Mouse (Mus musculus): ENCODE measurements around the gene Syt1. TPM values are rescaled to one million over a fixed set of nuclear protein-coding genes. Genes with fewer than 3 reads are reported as not detected.
A peak's percentile ranks its signal among the peaks of the same experiment; 100 is the strongest.

Syt1 gene
- polyA plus RNA-seq, 1 experiment from 2014 or later = 0.33 TPM

DNA sequence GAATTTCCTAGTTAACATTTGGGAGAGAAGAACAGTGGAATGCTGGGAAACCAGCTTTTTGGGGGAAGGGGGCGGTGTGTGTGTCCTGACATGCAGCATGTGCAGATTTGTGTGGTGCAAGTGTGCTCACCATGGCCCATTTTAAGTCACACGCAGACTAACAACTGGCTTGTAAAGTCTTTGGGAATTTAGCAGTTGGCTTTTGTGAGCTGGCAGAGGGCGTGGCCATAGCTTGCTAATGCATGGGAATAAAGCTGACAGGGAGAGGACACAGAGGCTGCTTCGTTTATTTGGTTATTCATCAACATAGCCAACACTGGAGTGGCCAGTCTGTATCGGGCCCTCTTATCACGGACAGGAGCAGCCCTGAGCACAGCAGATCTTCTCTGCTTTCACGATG lies 505.9 kb downstream of the Syt1 start:
- no peaks in the 10 kb centered on the region for H3K4me1 ChIP-seq (replicated peaks; ENCODE audit: insufficient read depth, low read length)
- ATAC-seq (replicated peaks; ENCODE audit: low FRiP score, low read depth) (peak; percentile 87), DNase-seq (ENCODE audit: low spot score) (no peak)
- no peaks in the 10 kb centered on the region for H3K36me3 ChIP-seq (ENCODE audit: insufficient read depth, low read length)
- H3K27ac ChIP-seq = peak overlapping the region; percentile 50; the same call in 1 of the 2 replicates
- WGBS = 56% methylated on average over 7 of the region's 7 CpGs
- H3K9ac ChIP-seq (ENCODE audit: low read depth, low read length) = no peak overlapping the region
- peak overlapping the region; percentile 5; the same call in 1 of the 2 replicates for H3K4me3 ChIP-seq (replicated peaks; ENCODE audit: low read depth, low read length)
- peak overlapping the region; percentile 42 for H3K4me2 ChIP-seq (ENCODE audit: low read length)
- H3K9me3 ChIP-seq (replicated peaks; ENCODE audit: low read length) = no peaks in the 10 kb centered on the region
- no peak for TF ChIP-seq CTCF (IDR thresholded peaks at IDR 0.05; ENCODE audit: low read depth)
- no peaks in the 10 kb centered on the region for H3K27me3 ChIP-seq (ENCODE audit: insufficient read depth, low read length)

- H3K4me3 ChIP-seq (replicated peaks; ENCODE audit: low read depth, low read length) = peak overlapping the region; percentile 5; the same call in 1 of the 2 replicates
- DNase-seq (ENCODE audit: low spot score) (no peak), ATAC-seq (replicated peaks; ENCODE audit: low FRiP score, low read depth) (peak; percentile 72)
- H3K27ac ChIP-seq = peak overlapping the region; percentile 9; the same call in 1 of the 2 replicates
- H3K4me2 ChIP-seq (ENCODE audit: low read length) = peak overlapping the region; percentile 42
- H3K36me3 ChIP-seq (ENCODE audit: insufficient read depth, low read length) = no peaks in the 10 kb centered on the region
- H3K27me3 ChIP-seq (ENCODE audit: insufficient read depth, low read length) = no peaks in the 10 kb centered on the region
- H3K4me1 ChIP-seq (replicated peaks; ENCODE audit: insufficient read depth, low read length) = no peaks in the 10 kb centered on the region
- H3K9ac ChIP-seq (ENCODE audit: low read depth, low read length) = no peak overlapping the region
- WGBS = 32% methylated on average over 21 of the region's 21 CpGs
- H3K9me3 ChIP-seq (replicated peaks; ENCODE audit: low read length) = no peaks in the 10 kb centered on the region
- TF ChIP-seq CTCF (IDR thresholded peaks at IDR 0.05; ENCODE audit: low read depth) = no peak
These were observed 506.5 kb downstream of the Syt1 start for GRCm38 (mm10) chr10:108504128-108504870.

- Histone ChIP-seq H3K4me3 (replicated peaks; ENCODE audit: low read depth, low read length) (no peak overlapping the region), H3K4me1 (replicated peaks; ENCODE audit: insufficient read depth, low read length) (no peaks in the 10 kb centered on the region), H3K9ac (ENCODE audit: low read depth, low read length) (no peak overlapping the region), H3K27ac (no peak overlapping the region), H3K36me3 (ENCODE audit: insufficient read depth, low read length) (no peaks in the 10 kb centered on the region), H3K27me3 (ENCODE audit: insufficient read depth, low read length) (no peaks in the 10 kb centered on the region), H3K4me2 (ENCODE audit: low read length) (no peak overlapping the region), H3K9me3 (replicated peaks; ENCODE audit: low read length) (no peaks in the 10 kb centered on the region; the same call in 1 of the 2 replicates)
- ATAC-seq (replicated peaks; ENCODE audit: low FRiP score, low read depth) (no peak), DNase-seq (ENCODE audit: low spot score) (no peak)
- 19% methylated on average over 7 of the region's 7 CpGs for WGBS
- no peak for TF ChIP-seq CTCF (IDR thresholded peaks at IDR 0.05; ENCODE audit: low read depth)
These were observed 520.6 kb downstream of the Syt1 start for GRCm38 (mm10) chr10:108490231-108490630.

DNA sequence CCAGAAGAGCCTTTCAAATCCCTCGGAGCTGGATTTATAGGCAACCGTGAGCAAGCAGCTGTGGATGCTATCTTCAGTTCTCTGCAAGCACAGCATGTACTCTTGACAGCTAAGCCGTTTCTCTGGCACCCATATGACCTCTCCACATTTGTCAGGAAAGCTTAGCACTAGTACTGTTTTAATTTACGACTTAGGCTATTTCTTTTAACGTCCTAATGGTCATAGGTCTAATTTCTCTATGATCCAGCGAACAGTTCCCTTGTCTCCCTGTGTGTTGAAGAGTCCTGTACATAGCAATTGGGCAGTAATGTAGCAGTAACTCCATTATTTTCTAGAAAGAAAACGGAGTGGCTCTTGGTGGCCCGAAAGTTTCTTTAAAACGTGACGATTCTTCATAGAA lies 526.8 kb downstream of the Syt1 start:
- Histone ChIP-seq H3K36me3 (ENCODE audit: insufficient read depth, low read length) (no peaks in the 10 kb centered on the region), H3K4me3 (replicated peaks; ENCODE audit: low read depth, low read length) (no peak overlapping the region), H3K4me1 (replicated peaks; ENCODE audit: insufficient read depth, low read length) (no peaks in the 10 kb centered on the region), H3K4me2 (ENCODE audit: low read length) (no peak overlapping the region), H3K27ac (no peak overlapping the region), H3K27me3 (ENCODE audit: insufficient read depth, low read length) (no peaks in the 10 kb centered on the region), H3K9ac (ENCODE audit: low read depth, low read length) (no peak overlapping the region), H3K9me3 (replicated peaks; ENCODE audit: low read length) (no peaks in the 10 kb centered on the region)
- DNase-seq (ENCODE audit: low spot score) = peak; percentile 63
- no peak for TF ChIP-seq CTCF (IDR thresholded peaks at IDR 0.05; ENCODE audit: low read depth)
- no peak for ATAC-seq (replicated peaks; ENCODE audit: low FRiP score, low read depth)
- 47% methylated on average over 10 of the region's 10 CpGs for WGBS

- ATAC-seq (replicated peaks; ENCODE audit: low FRiP score, low read depth) (no peak), DNase-seq (ENCODE audit: low spot score) (no peak)
- WGBS = 84% methylated on average over 11 of the region's 11 CpGs
- TF ChIP-seq CTCF (IDR thresholded peaks at IDR 0.05; ENCODE audit: low read depth) = no peak
- Histone ChIP-seq H3K27me3 (ENCODE audit: insufficient read depth, low read length) (no peaks in the 10 kb centered on the region), H3K27ac (no peak overlapping the region), H3K4me2 (ENCODE audit: low read length) (no peak overlapping the region), H3K9me3 (replicated peaks; ENCODE audit: low read length) (no peaks in the 10 kb centered on the region), H3K36me3 (ENCODE audit: insufficient read depth, low read length) (no peaks in the 10 kb centered on the region), H3K4me1 (replicated peaks; ENCODE audit: insufficient read depth, low read length) (no peaks in the 10 kb centered on the region), H3K4me3 (replicated peaks; ENCODE audit: low read depth, low read length) (no peak overlapping the region), H3K9ac (ENCODE audit: low read depth, low read length) (no peak overlapping the region)
These were observed 530.5 kb downstream of the Syt1 start for GRCm38 (mm10) chr10:108480146-108480850.

- no peak overlapping the region for H3K27ac ChIP-seq
- H3K4me2 ChIP-seq (ENCODE audit: low read length) = no peak overlapping the region
- TF ChIP-seq CTCF (IDR thresholded peaks at IDR 0.05; ENCODE audit: low read depth) = no peak
- no peak for ATAC-seq (replicated peaks; ENCODE audit: low FRiP score, low read depth)
- no peak overlapping the region for H3K4me3 ChIP-seq (replicated peaks; ENCODE audit: low read depth, low read length)
- no peak overlapping the region for H3K9ac ChIP-seq (ENCODE audit: low read depth, low read length)
- H3K9me3 ChIP-seq (replicated peaks; ENCODE audit: low read length) = no peaks in the 10 kb centered on the region; the same call in 1 of the 2 replicates
- no peaks in the 10 kb centered on the region for H3K36me3 ChIP-seq (ENCODE audit: insufficient read depth, low read length)
- H3K27me3 ChIP-seq (ENCODE audit: insufficient read depth, low read length) = no peaks in the 10 kb centered on the region
- no peaks in the 10 kb centered on the region for H3K4me1 ChIP-seq (replicated peaks; ENCODE audit: insufficient read depth, low read length)
- WGBS = 22% methylated on average over 6 of the region's 6 CpGs
- peak; percentile 25 for DNase-seq (ENCODE audit: low spot score)
These were observed 540.3 kb downstream of the Syt1 start for GRCm38 (mm10) chr10:108470319-108470955.

Measured in kidney, postnatal 0 days (tissue).